Mouse (Mus musculus) cortical plate, adult 2 months (tissue): Measurements from ENCODE around the gene Itga9.

Experiments used
- CTCF ChIP-seq: fragments of 200-500 bp; IDR thresholded peaks from 2 replicates; pipeline ENCODE4 v1.5.1; 2011; ENCODE audit warnings: mild to moderate bottlenecking, control low read depth, low read length; ENCODE audit not compliant: insufficient read depth; ENCODE audit errors: extremely low read depth
- POLR2A ChIP-seq: fragments of 200-500 bp; IDR thresholded peaks from 2 replicates; pipeline ENCODE4 v1.6.1; 2011; ENCODE audit warnings: mild to moderate bottlenecking, low read length, control low read depth; ENCODE audit not compliant: insufficient read depth; ENCODE audit errors: extremely low read depth

GRCm38 (mm10) chr9:118927501-118927900 lies 321.0 kb downstream of the Itga9 start:
- no peak; the same call in 1 of the 2 replicates for TF ChIP-seq POLR2A
- TF ChIP-seq CTCF = no peak
